Mouse (Mus musculus) hindbrain, embryonic 16.5 days (tissue): ENCODE data around the gene Cpt1c. TPM values are rescaled to one million over a fixed set of nuclear protein-coding genes. Genes with fewer than 3 reads are reported as not detected.

Source experiments
- ATAC-seq: fragments of 200-750 bp; cut with Nextera tagmentation; 2 replicates; pipeline ENCODE4 v1.8.0; 2017; ENCODE audit warnings: moderate TSS enrichment, moderate library complexity
- H3K27ac ChIP-seq: fragments of 300-500 bp; sonication (generic); 2 replicates; pipeline ENCODE4 v1.5.1; 2014; ENCODE audit warnings: low read depth, mild to moderate bottlenecking, control low read depth, low read length, moderate library complexity
- H3K27me3 ChIP-seq: fragments of 300-500 bp; sonication (generic); replicated peaks from 2 replicates; pipeline ENCODE4 v1.6.1; 2014; ENCODE audit warnings: low read length; ENCODE audit not compliant: control insufficient read depth, insufficient read depth
- H3K36me3 ChIP-seq: fragments of 300-500 bp; sonication (generic); 2 replicates; pipeline ENCODE4 v1.6.1; 2014; ENCODE audit warnings: mild to moderate bottlenecking, low read length, moderate library complexity, mixed read lengths; ENCODE audit not compliant: control insufficient read depth, insufficient read depth
- H3K4me1 ChIP-seq: fragments of 300-500 bp; sonication (generic); 2 replicates; pipeline ENCODE4 v1.6.1; 2014; ENCODE audit warnings: low read depth, low read length; ENCODE audit not compliant: control insufficient read depth, insufficient read depth
- H3K4me2 ChIP-seq: fragments of 300-500 bp; sonication (generic); 2 replicates; pipeline ENCODE4 v1.6.1; 2014; ENCODE audit warnings: mild to moderate bottlenecking, low read length, control low read depth, moderate library complexity
- H3K4me3 ChIP-seq: fragments of 300-500 bp; sonication (generic); 2 replicates; pipeline ENCODE4 v1.5.1; 2014; ENCODE audit warnings: mild to moderate bottlenecking, low read length, control low read depth, moderate library complexity
- H3K9ac ChIP-seq: fragments of 300-500 bp; sonication (generic); 2 replicates; pipeline ENCODE4 v1.6.1; 2014; ENCODE audit warnings: low read depth, mild to moderate bottlenecking, control low read depth, low read length, moderate library complexity
- H3K9me3 ChIP-seq: fragments of 300-500 bp; sonication (generic); 2 replicates; pipeline ENCODE4 v1.6.1; 2014; ENCODE audit warnings: mild to moderate bottlenecking, low read length, moderate library complexity; ENCODE audit not compliant: control insufficient read depth
- WGBS: fragments of 180-500 bp; shearing (Covaris S2); extraction: QIAGEN DNeasy Blood & Tissue Kit; methylation state at CpG from one replicate; pipeline ENCODE4 v1.1.7; 2014; 5-methylcytosine and 5-hydroxymethylcytosine counted together
- microRNA-seq: library from miRNA; unstranded; fragments of <30 nt; microRNA quantifications from one replicate; pipeline ENCODE4, GENCODE M21; 2017
- polyA plus RNA-seq: library from polyadenylated mRNA; unstranded; fragments of >200 nt; fragmentation: Nextera tagmentation; extraction: Ambion mirVana; gene quantifications from 2 replicates; pipeline ENCODE4 v1.2.1, GENCODE M21; 2015

Cpt1c gene
- polyA plus RNA-seq, 1 experiment from 2014 or later = 58.6 TPM

GRCm38 (mm10) chr7:44919127-44919526 is 55.5 kb downstream of the Cpt1c start:
- no peak overlapping the region for H3K4me3 ChIP-seq

GRCm38 (mm10) chr7:44918219-44918618 is 56.4 kb downstream of the Cpt1c start:
- no peak for ATAC-seq
- Histone ChIP-seq H3K4me2 (no peak overlapping the region), H3K27ac (no peak overlapping the region), H3K9ac (no peak overlapping the region), H3K27me3 (no peaks in the 10 kb centered on the region), H3K4me1 (no peaks in the 10 kb centered on the region), H3K36me3 (peaks cover 27% of the 10 kb centered on the region), H3K9me3 (no peaks in the 10 kb centered on the region), H3K4me3 (no peak overlapping the region)
- WGBS = 90% methylated on average over 3 of the region's 3 CpGs

More at GRCm38 (mm10) chr7:44919127-44919526, 55.5 kb downstream of the Cpt1c start:
- H3K9me3 ChIP-seq = no peaks in the 10 kb centered on the region
- no peaks in the 10 kb centered on the region for H3K27me3 ChIP-seq
- H3K4me1 ChIP-seq = no peaks in the 10 kb centered on the region
- no peak overlapping the region for H3K9ac ChIP-seq
- no peak overlapping the region for H3K4me2 ChIP-seq
- WGBS = 83% methylated on average over 5 of the region's 5 CpGs
- no peak overlapping the region for H3K27ac ChIP-seq
- ATAC-seq = no peak
- peaks cover 32% of the 10 kb centered on the region for H3K36me3 ChIP-seq

- no peak overlapping the region for H3K4me3 ChIP-seq
- no peaks in the 10 kb centered on the region for H3K9me3 ChIP-seq
- H3K4me1 ChIP-seq = no peaks in the 10 kb centered on the region
- H3K27ac ChIP-seq = no peak overlapping the region
- ATAC-seq = no peak
- H3K4me2 ChIP-seq = no peak overlapping the region
- H3K36me3 ChIP-seq = peaks cover 15% of the 10 kb centered on the region
- H3K9ac ChIP-seq = no peak overlapping the region
- 95% methylated on average over 4 of the region's 4 CpGs for whole genome bisulfite sequencing
- no peaks in the 10 kb centered on the region for H3K27me3 ChIP-seq
Observed at GRCm38 (mm10) chr7:44916881-44917280, 57.8 kb downstream of the Cpt1c start.

- peaks cover 15% of the 10 kb centered on the region for H3K36me3 ChIP-seq
- 89% methylated on average over 6 of the region's 6 CpGs for WGBS
- no peak for ATAC-seq
Observed at GRCm38 (mm10) chr7:44916191-44916590, 58.5 kb downstream of the Cpt1c start.

GRCm38 (mm10) chr7:44915314-44915713 is 59.3 kb downstream of the Cpt1c start:
- Histone ChIP-seq H3K9ac (no peak overlapping the region), H3K4me3 (no peak overlapping the region), H3K4me1 (no peaks in the 10 kb centered on the region), H3K4me2 (no peak overlapping the region), H3K9me3 (no peaks in the 10 kb centered on the region), H3K27ac (no peak overlapping the region), H3K36me3 (peaks cover 21% of the 10 kb centered on the region), H3K27me3 (no peaks in the 10 kb centered on the region)
- WGBS = 96% methylated on average over 9 of the region's 9 CpGs
- ATAC-seq = no peak

More at GRCm38 (mm10) chr7:44916191-44916590, 58.5 kb downstream of the Cpt1c start:
- Histone ChIP-seq H3K9me3 (no peaks in the 10 kb centered on the region), H3K4me1 (no peaks in the 10 kb centered on the region), H3K4me2 (no peak overlapping the region), H3K9ac (no peak overlapping the region), H3K27ac (no peak overlapping the region), H3K4me3 (no peak overlapping the region), H3K27me3 (no peaks in the 10 kb centered on the region)

GRCm38 (mm10) chr7:44914396-44914795 is 60.3 kb downstream of the Cpt1c start:
- Histone ChIP-seq H3K4me2 (no peak overlapping the region), H3K9me3 (no peaks in the 10 kb centered on the region), H3K36me3 (peaks cover 23% of the 10 kb centered on the region), H3K27me3 (no peaks in the 10 kb centered on the region), H3K4me1 (no peaks in the 10 kb centered on the region), H3K9ac (no peak overlapping the region), H3K27ac (no peak overlapping the region), H3K4me3 (no peak overlapping the region)
- 75% methylated on average over 2 of the region's 2 CpGs for WGBS
- no peak for ATAC-seq

Small RNA genes within 50 kb of the gene (microRNA-seq; reads per million reads assigned to microRNA genes)
- not detected for gene Mir7054

Other genes with a start within 250 kb of the Cpt1c start
- 31.2 and 34.0 TPM in 2 replicates for gene Vrk3, start 226.4 kb downstream of the Cpt1c start, polyA plus RNA-seq
- 1.1 and 1.4 TPM in 2 replicates for gene Zfp473, start 223.8 kb downstream of the Cpt1c start, polyA plus RNA-seq
- 42.5 and 51.6 TPM in 2 replicates for gene Nup62, start 158.8 kb downstream of the Cpt1c start, polyA plus RNA-seq
- gene Il4i1, start 158.5 kb downstream of the Cpt1c start, polyA plus RNA-seq = 0.80 and 1.7 TPM in 2 replicates
- gene Atf5, start 158.2 kb downstream of the Cpt1c start, polyA plus RNA-seq = 2.7 and 2.9 TPM in 2 replicates
- gene Akt1s1, start 125.9 kb downstream of the Cpt1c start, polyA plus RNA-seq = 90.7 and 92.8 TPM in 2 replicates
- 112 and 120 TPM in 2 replicates for gene Tbc1d17, start 125.8 kb downstream of the Cpt1c start, polyA plus RNA-seq
- gene Pnkp, start 117.7 kb downstream of the Cpt1c start, polyA plus RNA-seq = 30.1 and 34.0 TPM in 2 replicates
- gene Ptov1, start 105.1 kb downstream of the Cpt1c start, polyA plus RNA-seq = 389 and 459 TPM in 2 replicates
- gene Med25, start 82.1 kb downstream of the Cpt1c start, polyA plus RNA-seq = 136 and 158 TPM in 2 replicates
- 18.1 and 19.6 TPM in 2 replicates for gene Fuz, start 78.8 kb downstream of the Cpt1c start, polyA plus RNA-seq
- gene Ap2a1, start 45.4 kb downstream of the Cpt1c start, polyA plus RNA-seq = 128 and 133 TPM in 2 replicates
- gene Tsks, start 31.6 kb downstream of the Cpt1c start, polyA plus RNA-seq = 0.15 TPM in 1 of 2 replicates, not detected in the other
- gene Prmt1, start 11.7 kb upstream of the Cpt1c start, polyA plus RNA-seq = 629 and 637 TPM in 2 replicates
- gene Irf3, start 22.8 kb upstream of the Cpt1c start, polyA plus RNA-seq = 63.5 and 65.4 TPM in 2 replicates
- gene Bcl2l12, start 23.9 kb upstream of the Cpt1c start, polyA plus RNA-seq = 10.2 and 15.7 TPM in 2 replicates
- gene Scaf1, start 41.5 kb upstream of the Cpt1c start, polyA plus RNA-seq = 38.6 and 47.1 TPM in 2 replicates
- gene Rras, start 43.1 kb upstream of the Cpt1c start, polyA plus RNA-seq = 13.1 and 16.7 TPM in 2 replicates
- gene Prr12, start 78.0 kb upstream of the Cpt1c start, polyA plus RNA-seq = 12.8 and 13.4 TPM in 2 replicates
- gene Nosip, start 87.6 kb upstream of the Cpt1c start, polyA plus RNA-seq = 68.8 and 69.0 TPM in 2 replicates
- gene Prrg2, start 87.8 kb upstream of the Cpt1c start, polyA plus RNA-seq = 15.7 and 16.7 TPM in 2 replicates
- 63.3 and 77.3 TPM in 2 replicates for gene Rcn3, start 117.4 kb upstream of the Cpt1c start, polyA plus RNA-seq
- 34.1 and 40.2 TPM in 2 replicates for gene Fcgrt, start 129.0 kb upstream of the Cpt1c start, polyA plus RNA-seq
- 698 and 709 TPM in 2 replicates for gene Rps11, start 149.6 kb upstream of the Cpt1c start, polyA plus RNA-seq
- gene Rpl13a, start 153.9 kb upstream of the Cpt1c start, polyA plus RNA-seq = 587 and 622 TPM in 2 replicates
- gene Gm45713, start 161.4 kb upstream of the Cpt1c start, polyA plus RNA-seq = 0.16 and 0.37 TPM in 2 replicates
- gene Flt3l, start 161.6 kb upstream of the Cpt1c start, polyA plus RNA-seq = 2.0 and 2.8 TPM in 2 replicates
- 94.5 and 97.6 TPM in 2 replicates for gene Pih1d1, start 179.5 kb upstream of the Cpt1c start, polyA plus RNA-seq
- 18.8 and 22.9 TPM in 2 replicates for gene Aldh16a1, start 179.7 kb upstream of the Cpt1c start, polyA plus RNA-seq
- gene Slc17a7, start 189.1 kb upstream of the Cpt1c start, polyA plus RNA-seq = 1.1 and 1.5 TPM in 2 replicates
- gene Gfy, start 204.7 kb upstream of the Cpt1c start, polyA plus RNA-seq = not detected in 2 replicates
- gene Pth2, start 206.1 kb upstream of the Cpt1c start, polyA plus RNA-seq = 0.75 and 1.4 TPM in 2 replicates
- gene Ccdc155, start 230.0 kb upstream of the Cpt1c start, polyA plus RNA-seq = 0.54 and 0.65 TPM in 2 replicates
- gene Dkkl1, start 237.3 kb upstream of the Cpt1c start, polyA plus RNA-seq = 13.6 and 18.4 TPM in 2 replicates
- gene Tead2, start 240.9 kb upstream of the Cpt1c start, polyA plus RNA-seq = 46.9 and 54.1 TPM in 2 replicates